Mouse (Mus musculus) C2C12 (cell line): ENCODE measurements at regions not wholly inside any gene's neighbourhood (a gene's known extent, or its start where the extent isn't known, plus 50 kb on each side); places are given as distances from the start of the nearest gene placed in this dataset.

ENCODE experiments used
- H3K27me3 ChIP-seq: one replicate; pipeline ENCODE4 v1.6.1; 2011; ENCODE audit not compliant: control insufficient read depth, insufficient read depth, insufficient read length
- H3K36me3 ChIP-seq: one replicate; pipeline ENCODE4 v1.6.1; 2011; ENCODE audit not compliant: control insufficient read depth, insufficient read depth
- H3K4me3 ChIP-seq: one replicate; pipeline ENCODE4 v1.5.1; 2011; ENCODE audit warnings: mild to moderate bottlenecking, control low read depth; ENCODE audit not compliant: poor library complexity, insufficient read depth, severe bottlenecking
- H3K79me2 ChIP-seq: one replicate; pipeline ENCODE4 v1.6.1; 2011; ENCODE audit not compliant: control insufficient read depth, insufficient read depth
- H3K79me3 ChIP-seq: one replicate; pipeline ENCODE4 v1.6.1; 2011; ENCODE audit warnings: low read depth, control low read depth
- H3ac ChIP-seq: one replicate; pipeline ENCODE3; 2011; ENCODE audit warnings: low read depth; ENCODE audit not compliant: control insufficient read depth, insufficient read length
- CEBPB ChIP-seq: IDR thresholded peaks from one replicate; pipeline ENCODE4 v1.6.1; 2011; ENCODE audit warnings: low read depth, mild to moderate bottlenecking, control low read depth, moderate library complexity
- CTCF ChIP-seq: IDR thresholded peaks from one replicate; pipeline ENCODE4 v1.5.1; 2011; ENCODE audit not compliant: control insufficient read depth, insufficient read depth, insufficient read length
- FOSL1 ChIP-seq: IDR thresholded peaks from one replicate; pipeline ENCODE4 v1.8.0; 2011; ENCODE audit warnings: mild to moderate bottlenecking, low read length; ENCODE audit not compliant: poor library complexity, insufficient read depth, severe bottlenecking
- MAX ChIP-seq: IDR thresholded peaks from one replicate; pipeline ENCODE4 v1.6.1; 2011; ENCODE audit warnings: mild to moderate bottlenecking, control low read depth
- MYOD1 ChIP-seq: IDR thresholded peaks from one replicate; pipeline ENCODE4 v1.6.1; 2011; ENCODE audit warnings: low read depth; ENCODE audit not compliant: control insufficient read depth, insufficient read length
- MYOG ChIP-seq: IDR thresholded peaks from one replicate; pipeline ENCODE4 v1.6.1; 2011; ENCODE audit not compliant: control insufficient read depth, insufficient read length; ENCODE audit errors: extremely low read depth
- USF1 ChIP-seq: IDR thresholded peaks from one replicate; pipeline ENCODE4 v1.6.1; 2011; ENCODE audit warnings: low read depth, mild to moderate bottlenecking, control low read depth, moderate library complexity

DNA sequence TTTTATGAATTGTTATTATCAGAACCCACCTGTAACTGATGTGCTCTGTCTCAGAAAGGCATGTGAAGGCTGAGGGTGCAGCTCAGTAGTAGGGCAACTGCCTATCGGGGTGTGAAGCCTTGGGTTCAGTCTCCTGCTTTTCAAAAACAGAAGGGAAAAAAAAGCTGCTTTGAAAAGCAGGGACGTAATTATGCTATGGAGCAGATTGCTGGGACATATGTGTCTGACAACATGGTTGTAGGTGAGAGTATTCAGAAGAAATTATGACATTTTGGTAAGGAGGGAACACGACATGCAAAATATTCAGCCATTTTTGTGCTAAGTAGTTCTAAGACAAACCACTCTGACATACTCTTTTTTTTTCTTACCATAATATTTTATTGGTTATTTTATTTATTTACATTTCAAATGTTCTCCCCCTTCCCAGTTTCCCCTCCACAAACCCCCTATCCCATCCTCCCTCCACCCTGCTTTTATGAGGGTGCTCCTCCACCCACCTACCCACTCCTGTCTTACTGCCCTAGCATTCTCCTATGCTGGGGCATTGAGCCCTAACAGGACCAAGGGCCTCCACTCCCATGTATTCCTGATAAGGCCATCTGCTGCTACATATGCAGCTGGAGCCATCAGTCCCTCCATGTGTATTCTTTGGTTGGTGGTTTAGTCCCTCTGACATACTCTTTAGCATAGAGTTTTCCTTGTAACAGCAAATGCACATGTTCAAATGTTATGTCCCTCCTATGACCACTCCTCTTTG is 122.8 kb upstream of the Trpm3 start:
- no peak overlapping the region for H3ac ChIP-seq
- H3K36me3 ChIP-seq = no peaks in the 10 kb centered on the region
- no peaks in the 10 kb centered on the region for H3K79me3 ChIP-seq
- H3K4me3 ChIP-seq = no peak overlapping the region
- TF ChIP-seq MAX = no peak
- no peak for TF ChIP-seq MYOD1
- TF ChIP-seq MYOG = no peak
- no peak for TF ChIP-seq CEBPB
- no peak for TF ChIP-seq FOSL1
- TF ChIP-seq USF1 = no peak
- no peak for TF ChIP-seq CTCF
- H3K27me3 ChIP-seq = no peaks in the 10 kb centered on the region
- H3K79me2 ChIP-seq = no peaks in the 10 kb centered on the region

DNA sequence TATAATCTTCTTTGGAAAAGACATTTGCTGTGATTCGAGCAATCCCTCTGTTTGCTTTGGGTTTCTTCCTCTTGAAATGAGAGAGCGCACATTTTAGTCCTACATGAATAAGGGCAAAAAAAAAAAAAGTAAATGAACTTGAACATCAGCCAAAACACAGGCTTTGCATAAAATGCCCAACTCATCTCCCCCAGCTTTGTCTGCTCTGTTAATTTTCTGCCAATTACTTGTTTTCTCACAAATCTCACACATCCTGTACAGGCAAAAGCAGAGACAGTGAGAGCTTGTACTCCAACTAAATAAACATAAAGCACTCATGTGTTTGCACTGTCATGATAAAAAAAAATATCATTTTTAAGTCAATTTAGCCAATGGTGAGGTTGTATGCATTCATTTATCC is 121.4 kb upstream of the Trpm3 start:
- no peak overlapping the region for H3K4me3 ChIP-seq
- H3ac ChIP-seq = no peak overlapping the region
- TF ChIP-seq MAX = no peak
- TF ChIP-seq MYOD1 = no peak
- TF ChIP-seq CEBPB = no peak
- no peak for TF ChIP-seq MYOG
- no peak for TF ChIP-seq USF1
- no peaks in the 10 kb centered on the region for H3K27me3 ChIP-seq
- no peaks in the 10 kb centered on the region for H3K36me3 ChIP-seq
- H3K79me3 ChIP-seq = no peaks in the 10 kb centered on the region
- no peaks in the 10 kb centered on the region for H3K79me2 ChIP-seq

DNA sequence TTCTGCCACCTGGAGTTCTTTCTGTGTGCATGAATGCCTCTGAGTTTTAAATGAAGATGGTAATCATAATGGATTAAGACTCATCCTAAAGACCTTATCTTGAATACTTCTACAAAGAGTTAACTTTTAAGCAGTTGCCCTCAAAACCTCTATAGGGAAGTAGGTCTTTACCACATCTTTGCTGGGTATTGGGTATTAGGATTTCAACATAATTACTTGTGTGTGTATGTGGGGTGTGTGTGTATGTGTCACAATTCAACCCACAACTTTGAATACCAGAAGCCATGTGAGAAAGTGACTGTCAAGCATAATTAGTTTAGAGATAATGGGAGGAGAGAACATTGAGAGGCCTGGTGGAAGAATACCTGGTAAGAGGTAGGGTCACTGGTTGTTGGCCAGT is 111.3 kb upstream of the Trpm3 start:
- H3K79me3 ChIP-seq = no peaks in the 10 kb centered on the region
- no peaks in the 10 kb centered on the region for H3K79me2 ChIP-seq
- no peaks in the 10 kb centered on the region for H3K36me3 ChIP-seq
- no peak overlapping the region for H3K4me3 ChIP-seq
- H3ac ChIP-seq = no peak overlapping the region
- no peaks in the 10 kb centered on the region for H3K27me3 ChIP-seq
- TF ChIP-seq CEBPB (no peak), MYOD1 (no peak), MYOG (no peak), CTCF (no peak), USF1 (no peak), MAX (no peak), FOSL1 (no peak)

DNA sequence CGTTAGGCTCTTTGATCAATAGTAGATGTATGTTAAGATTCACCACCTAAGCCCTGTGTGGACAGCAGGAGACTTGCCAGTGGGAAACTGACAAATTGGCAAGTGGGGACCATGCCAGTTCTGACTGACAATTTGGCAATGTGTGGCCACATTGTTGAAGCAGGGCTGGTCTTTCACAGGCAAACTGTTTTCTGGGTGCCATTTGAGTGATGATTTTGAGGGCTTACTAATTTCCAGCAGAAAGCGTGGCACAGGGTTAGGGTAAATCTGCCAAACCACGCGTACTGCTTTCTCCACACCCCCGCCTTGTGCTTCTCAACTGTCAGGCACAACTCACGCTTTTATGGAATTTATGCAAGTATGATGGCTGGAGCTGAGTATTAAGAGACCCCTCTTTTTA is 91.2 kb upstream of the Trpm3 start:
- H3K4me3 ChIP-seq = no peak overlapping the region
- no peaks in the 10 kb centered on the region for H3K36me3 ChIP-seq
- no peaks in the 10 kb centered on the region for H3K79me2 ChIP-seq
- H3ac ChIP-seq = no peak overlapping the region
- no peak for TF ChIP-seq MYOG
- H3K79me3 ChIP-seq = no peaks in the 10 kb centered on the region
- no peaks in the 10 kb centered on the region for H3K27me3 ChIP-seq

DNA sequence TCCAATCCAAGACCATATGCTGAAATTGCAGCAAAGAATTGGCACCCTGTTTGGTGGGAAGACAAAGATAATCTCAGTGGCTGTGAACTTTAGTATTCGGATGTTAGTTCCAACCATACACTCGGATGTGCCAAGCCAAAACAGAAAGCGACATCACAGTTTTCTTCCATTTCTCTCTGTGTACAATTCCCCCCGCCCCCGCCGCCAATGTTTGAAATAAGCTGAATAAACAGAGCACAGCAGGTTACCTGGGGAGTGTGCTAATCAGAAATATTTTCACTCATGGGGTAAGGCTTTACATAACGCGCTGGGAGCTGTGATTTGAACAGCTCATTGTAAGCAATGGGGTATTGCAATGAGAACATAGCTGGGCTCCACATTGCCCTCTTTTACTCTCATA is 72.5 kb upstream of the Trpm3 start:
- H3K79me3 ChIP-seq = no peaks in the 10 kb centered on the region
- no peak for TF ChIP-seq MAX
- TF ChIP-seq MYOG = no peak
- TF ChIP-seq MYOD1 = no peak
- TF ChIP-seq CTCF = no peak
- no peak for TF ChIP-seq CEBPB
- no peak for TF ChIP-seq FOSL1
- TF ChIP-seq USF1 = no peak
- no peak overlapping the region for H3ac ChIP-seq
- no peaks in the 10 kb centered on the region for H3K79me2 ChIP-seq
- no peaks in the 10 kb centered on the region for H3K27me3 ChIP-seq
- H3K36me3 ChIP-seq = no peaks in the 10 kb centered on the region
- no peak overlapping the region for H3K4me3 ChIP-seq

DNA sequence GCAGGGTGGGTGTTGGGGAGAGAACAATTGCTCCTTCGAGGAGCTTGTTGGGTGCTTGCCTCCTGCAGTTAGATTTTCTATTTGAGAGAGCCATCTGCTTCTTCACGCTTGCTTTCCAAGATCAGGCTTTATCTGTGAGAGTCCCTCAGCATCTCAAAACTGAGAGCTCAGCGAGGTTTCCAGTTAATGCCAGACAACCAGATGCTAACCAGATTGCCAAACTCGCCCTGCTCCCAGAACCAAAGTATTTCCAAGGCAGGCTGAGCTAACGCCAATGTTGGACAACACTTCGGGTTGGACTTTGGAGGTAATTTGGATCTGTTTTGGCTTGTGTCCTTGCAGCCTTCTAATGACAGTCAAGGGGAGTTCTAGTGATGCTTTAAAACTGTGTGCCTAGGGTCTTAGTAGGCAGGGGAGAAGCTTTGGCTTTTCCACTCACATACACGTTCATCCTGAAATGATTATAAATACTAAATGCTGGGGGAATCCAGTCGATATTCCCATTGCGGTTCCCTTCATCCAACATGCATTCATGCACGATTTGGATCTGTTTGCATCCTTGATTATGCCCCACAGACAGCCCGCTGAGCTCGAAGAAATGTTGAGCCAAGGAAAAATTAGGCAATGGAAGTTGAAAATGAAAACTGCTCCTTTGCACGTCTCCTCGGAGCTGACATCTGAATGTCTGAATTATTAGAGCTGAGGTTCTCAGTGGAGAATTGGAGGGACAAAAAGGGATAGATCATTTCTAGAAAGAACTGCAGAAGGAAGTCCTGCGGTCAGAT is 68.4 kb upstream of the Trpm3 start:
- Histone ChIP-seq H3K79me2 (no peaks in the 10 kb centered on the region), H3K79me3 (no peaks in the 10 kb centered on the region), H3K36me3 (no peaks in the 10 kb centered on the region), H3K4me3 (no peak overlapping the region), H3K27me3 (no peaks in the 10 kb centered on the region), H3ac (no peak overlapping the region)
- TF ChIP-seq MYOG (no peak), USF1 (no peak), MAX (no peak), CTCF (no peak)
